ENCODE assay signal across 8 mouse cellular contexts in the genomic region with DNA sequence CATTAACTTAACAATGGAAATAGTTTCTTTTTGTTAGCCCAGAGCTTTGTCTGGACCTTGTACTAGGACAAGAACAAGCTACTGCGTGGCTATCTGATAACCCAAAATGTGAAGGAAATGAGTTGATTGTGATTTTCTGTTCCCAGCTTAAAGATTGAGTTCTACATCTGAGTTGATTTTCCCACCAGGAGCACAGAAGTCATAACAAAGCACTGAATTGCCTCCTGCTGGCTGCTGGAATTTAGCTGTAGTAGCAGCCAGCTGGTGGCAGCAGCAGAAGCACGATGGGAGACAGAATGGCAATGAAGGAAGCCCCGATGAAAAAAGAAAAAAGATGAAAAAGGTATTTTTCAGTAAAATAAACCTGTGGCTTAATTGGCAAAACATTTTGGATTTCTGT. TPM values are rescaled to one million over a fixed set of nuclear protein-coding genes. Genes with fewer than 3 reads are reported as not detected.
A peak's percentile ranks its signal among the peaks of the same experiment; 100 is the strongest.
DNase-seq lines count a peak whose midpoint lies in the region; ATAC-seq and TF ChIP-seq lines count a peak whose summit lies in the region.

No protein-coding gene starts in this region.

- H3K9me3 ChIP-seq in midbrain, embryonic 11.5 days (ENCODE audit: control insufficient read depth, low read length): no peaks in the 10 kb centered on the region
- H3K9me3 ChIP-seq in midbrain, embryonic 13.5 days: no peaks in the 10 kb centered on the region

- no peaks in the 10 kb centered on the region for H3K4me1 ChIP-seq in midbrain, embryonic 11.5 days (ENCODE audit: control insufficient read depth, insufficient read depth, low read length)
- H3K4me1 ChIP-seq in midbrain, embryonic 13.5 days (replicated peaks): peaks cover 9% of the 10 kb centered on the region

- H3K27ac ChIP-seq in gastrocnemius, adult 2 months: no peak overlapping the region
- H3K27ac ChIP-seq in midbrain, embryonic 11.5 days (ENCODE audit: low read depth, low read length): no peak overlapping the region
- H3K27ac ChIP-seq in midbrain, embryonic 13.5 days: no peak overlapping the region

- H3K4me2 ChIP-seq in midbrain, embryonic 11.5 days: no peak overlapping the region
- no peak overlapping the region for H3K4me2 ChIP-seq in midbrain, embryonic 13.5 days (replicated peaks)

- no peaks in the 10 kb centered on the region for H3K36me3 ChIP-seq in midbrain, embryonic 11.5 days (ENCODE audit: control insufficient read depth, insufficient read depth, low read length)
- no peaks in the 10 kb centered on the region for H3K36me3 ChIP-seq in midbrain, embryonic 13.5 days

- no peak for DNase-seq in gastrocnemius, adult 2 months
- DNase-seq in gastrocnemius, adult 18-20 months (ENCODE audit: low spot score): no peak
- DNase-seq in midbrain, embryonic 11.5 days (ENCODE audit: low spot score, missing footprints): peak; percentile 86
- DNase-seq in embryo, embryonic 9.5 days (ENCODE audit: extremely low spot score): peak; percentile 17
- DNase-seq in lung, postnatal 25 days (ENCODE audit: low spot score): peak; percentile 7
- no peak for DNase-seq in thymus, postnatal 14 days
- no peak for DNase-seq in urinary bladder, postnatal 14 days (ENCODE audit: low spot score)

- TF ChIP-seq CTCF in gastrocnemius, adult 2 months (IDR thresholded peaks at IDR 0.05): peak; percentile 46

- peaks cover 7% of the 10 kb centered on the region; the same call in 1 of the 2 replicates for H3K27me3 ChIP-seq in midbrain, embryonic 11.5 days (ENCODE audit: control insufficient read depth, insufficient read depth, low read length)
- H3K27me3 ChIP-seq in midbrain, embryonic 13.5 days: peaks cover 2% of the 10 kb centered on the region; the same call in 1 of the 2 replicates

- 9% methylated on average over 3 of the region's 3 CpGs for WGBS in midbrain, embryonic 11.5 days
- whole genome bisulfite sequencing in midbrain, embryonic 13.5 days: 19% methylated on average over 3 of the region's 3 CpGs

- intact Hi-C loops in gastrocnemius, adult 2 months (cut with DNase I): loop anchor here (5.0 kb wide), 1 partner anchor 41 kb away; no protein-coding TSS in a partner anchor

- peak overlapping the region; percentile 26; the same call in 1 of the 2 replicates for H3K4me3 ChIP-seq in gastrocnemius, adult 2 months
- no peak overlapping the region for H3K4me3 ChIP-seq in midbrain, embryonic 11.5 days (ENCODE audit: low read depth, low read length)
- H3K4me3 ChIP-seq in midbrain, embryonic 13.5 days (replicated peaks): no peak overlapping the region

- H3K9ac ChIP-seq in midbrain, embryonic 11.5 days (ENCODE audit: low read length): no peak overlapping the region
- no peak overlapping the region for H3K9ac ChIP-seq in midbrain, embryonic 13.5 days (replicated peaks)

- ATAC-seq in midbrain, embryonic 11.5 days (ENCODE audit: low FRiP score): no peak
- no peak for ATAC-seq in midbrain, embryonic 13.5 days

RNA-seq across cellular contexts. Expression of gene Mbtps2, which starts 2.9 kb away (rescaled TPM):
- total RNA-seq in gastrocnemius, adult 2 months (2021): 10 to 100 TPM; 14.0 to 15.5 TPM
- 10 to 100 TPM; 14.0 to 15.2 TPM for total RNA-seq in gastrocnemius, adult 18-20 months (2021)
- polyA plus RNA-seq in midbrain, embryonic 11.5 days (2014; fragmentation: Nextera tagmentation; extraction: Ambion mirVana): 18.3 and 22.8 TPM in 2 replicates
- 25.1 and 25.3 TPM in 2 replicates for polyA plus RNA-seq in midbrain, embryonic 13.5 days (2015; fragmentation: Nextera tagmentation; extraction: Ambion mirVana)

RNA-seq across cellular contexts. Expression of gene Yy2, which starts 32.7 kb away (rescaled TPM):
- 1 to 10 TPM in 1 of 2 experiments, under 1 TPM in 1; 0.92 to 1.1 TPM for total RNA-seq in gastrocnemius, adult 2 months (2021)
- total RNA-seq in gastrocnemius, adult 18-20 months (2021): under 1 TPM; 0.53 to 0.59 TPM
- polyA plus RNA-seq in midbrain, embryonic 11.5 days (2014; fragmentation: Nextera tagmentation; extraction: Ambion mirVana): 4.7 and 4.9 TPM in 2 replicates
- 2.3 and 3.9 TPM in 2 replicates for polyA plus RNA-seq in midbrain, embryonic 13.5 days (2015; fragmentation: Nextera tagmentation; extraction: Ambion mirVana)

Comparison
In these comparisons a context has a peak if more than half of its experiments do, and no peak if none do; other contexts are left out.
1. DNase-seq: peak in midbrain, embryonic 11.5 days (single experiment), embryo, embryonic 9.5 days (single experiment) and lung, postnatal 25 days (single experiment); none in gastrocnemius, adult 2 months (single experiment), gastrocnemius, adult 18-20 months (single experiment), thymus, postnatal 14 days (single experiment) and urinary bladder, postnatal 14 days (single experiment).